Mouse (Mus musculus) T-cell, adult 66 days (primary cell): Measurements from ENCODE around the gene Gm16867. TPM values are rescaled to one million over a fixed set of nuclear protein-coding genes. Genes with fewer than 3 reads are reported as not detected.

ENCODE experiments used
- total RNA-seq, 2 experiments: library from RNA; stranded (reverse); gene quantifications; 3 replicates in 1 of 2; 4 replicates in 1 of 2; pipeline ENCODE4 v1.2.4; 2023

The Gm16867 gene
- total RNA-seq = 1 to 10 TPM; 2.9 to 7.1 TPM

DNA sequence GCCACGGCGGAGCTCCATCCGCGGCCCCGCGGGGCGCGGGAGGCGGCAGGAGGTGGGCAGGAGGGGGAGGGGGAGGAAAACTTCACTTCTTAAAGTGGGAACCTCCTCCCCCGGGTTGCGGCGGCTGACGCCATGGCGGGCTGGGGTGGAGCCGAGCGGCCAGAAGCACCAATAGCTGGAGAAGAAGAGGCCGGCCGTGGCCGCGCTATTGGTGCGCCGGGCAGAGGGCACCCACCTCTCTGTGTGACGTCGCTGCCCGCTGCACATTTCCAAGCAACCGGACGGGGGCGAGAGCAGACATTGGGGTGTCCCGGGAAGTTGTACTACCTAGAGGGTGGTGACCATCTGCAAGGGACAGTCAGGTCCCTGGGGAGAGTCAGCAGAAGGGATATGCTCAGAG is at the start of gene Gm16867:
Gm16867 (minus strand) TSS at position 189 of the 400 bp plus-strand sequence.

DNA sequence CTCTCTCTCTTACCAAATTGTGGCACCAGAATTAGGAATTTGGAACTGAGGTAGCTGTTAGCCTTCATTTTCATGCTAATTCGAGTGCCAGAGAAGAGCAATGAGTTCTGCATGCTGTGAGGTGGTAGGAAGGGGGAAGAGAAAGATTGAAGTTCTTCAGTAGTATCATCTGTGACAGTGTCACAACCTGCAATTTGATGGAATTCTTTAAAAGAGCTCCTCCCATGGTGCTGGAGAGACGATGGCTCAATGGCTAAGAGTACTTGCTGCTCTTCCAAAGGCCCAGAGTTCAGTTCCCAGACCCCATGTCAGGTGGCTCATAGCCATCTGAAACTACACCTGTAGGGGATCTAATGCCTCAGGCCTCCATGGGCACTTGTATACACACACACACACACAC is 9.3 kb upstream of the Gm16867 start, which contains the start of gene Gm27179:
Gm27179 (minus strand) TSS at position 101 of the 400 bp plus-strand sequence.

Other genes starting within 250 kb of the Gm16867 start
- gene Synb, start 209.1 kb downstream of the Gm16867 start, total RNA-seq = not detected
- gene Gm27179, start 9.2 kb upstream of the Gm16867 start, total RNA-seq = not detected
- gene Entpd4b, start 52.1 kb upstream of the Gm16867 start, total RNA-seq = 10 to 100 TPM; 17.9 to 19.6 TPM